Mouse (Mus musculus) forebrain, embryonic 10.5 days (tissue): ENCODE measurements at regions not wholly inside any gene's neighbourhood (a gene's known extent, or its start where the extent isn't known, plus 50 kb on each side); places are given as distances from the start of the nearest gene placed in this dataset.
"Not testable (repeated sequence)": the region's sequence is repeated elsewhere in the genome, so short reads cannot be mapped to it uniquely, and the experiment has no call there.

Experiments
- DNase-seq: peaks from one replicate; pipeline ENCODE4 v3.0.0-alpha.2; 2017; ENCODE audit warnings: low spot score; ENCODE audit errors: extremely low spot score
- H3K27ac ChIP-seq: fragments of 300-500 bp; sonication (generic); 2 replicates; pipeline ENCODE4 v1.5.1; 2016; ENCODE audit warnings: mild to moderate bottlenecking
- H3K27me3 ChIP-seq: fragments of 300-500 bp; sonication (generic); 2 replicates; pipeline ENCODE4 v1.6.1; 2016; ENCODE audit warnings: mild to moderate bottlenecking; ENCODE audit not compliant: poor library complexity, severe bottlenecking
- H3K36me3 ChIP-seq: fragments of 300-500 bp; sonication (generic); replicated peaks from 2 replicates; pipeline ENCODE4 v1.6.1; 2016; ENCODE audit warnings: mild to moderate bottlenecking, moderate library complexity
- H3K4me1 ChIP-seq: fragments of 300-500 bp; sonication (generic); 2 replicates; pipeline ENCODE4 v1.6.1; 2016
- H3K4me3 ChIP-seq: fragments of 300-500 bp; sonication (generic); 2 replicates; pipeline ENCODE4 v1.5.1; 2016; ENCODE audit warnings: mild to moderate bottlenecking, moderate library complexity
- H3K9me3 ChIP-seq: fragments of 300-500 bp; sonication (generic); 2 replicates; pipeline ENCODE4 v1.6.1; 2016; ENCODE audit warnings: mild to moderate bottlenecking, moderate library complexity
- WGBS: fragments of 180-500 bp; shearing (Covaris S2); methylation state at CpG from one replicate; pipeline ENCODE4 v1.1.7; 2016; 5-methylcytosine and 5-hydroxymethylcytosine counted together

DNA sequence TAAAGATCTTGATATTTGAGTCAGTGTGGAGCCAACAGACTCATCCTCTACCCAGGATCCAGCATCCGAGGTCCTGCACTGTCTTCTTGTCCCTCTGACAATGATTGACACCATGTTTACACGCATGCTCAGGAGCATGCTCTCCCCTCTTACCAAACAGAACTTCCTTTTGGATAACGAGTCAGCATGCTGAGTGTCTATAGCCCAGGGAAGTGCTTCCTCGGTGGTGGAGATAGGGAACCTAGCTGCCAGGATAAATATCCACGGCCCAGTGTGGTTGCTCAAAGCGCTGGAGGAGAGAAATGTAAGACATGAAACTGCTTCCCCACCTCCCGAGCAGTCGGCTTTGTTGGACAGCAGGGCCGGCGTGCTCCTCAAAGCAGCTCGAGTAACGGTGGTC, 99.7 kb upstream of the Slc38a2 start:
- 81% methylated on average over 12 of the region's 12 CpGs for WGBS
- no peaks in the 10 kb centered on the region for H3K36me3 ChIP-seq
- H3K27me3 ChIP-seq: no peaks in the 10 kb centered on the region
- H3K4me1 ChIP-seq: no peaks in the 10 kb centered on the region
- no peak overlapping the region for H3K27ac ChIP-seq
- H3K9me3 ChIP-seq: no peaks in the 10 kb centered on the region
- DNase-seq: no peak
- H3K4me3 ChIP-seq: no peak overlapping the region

DNA sequence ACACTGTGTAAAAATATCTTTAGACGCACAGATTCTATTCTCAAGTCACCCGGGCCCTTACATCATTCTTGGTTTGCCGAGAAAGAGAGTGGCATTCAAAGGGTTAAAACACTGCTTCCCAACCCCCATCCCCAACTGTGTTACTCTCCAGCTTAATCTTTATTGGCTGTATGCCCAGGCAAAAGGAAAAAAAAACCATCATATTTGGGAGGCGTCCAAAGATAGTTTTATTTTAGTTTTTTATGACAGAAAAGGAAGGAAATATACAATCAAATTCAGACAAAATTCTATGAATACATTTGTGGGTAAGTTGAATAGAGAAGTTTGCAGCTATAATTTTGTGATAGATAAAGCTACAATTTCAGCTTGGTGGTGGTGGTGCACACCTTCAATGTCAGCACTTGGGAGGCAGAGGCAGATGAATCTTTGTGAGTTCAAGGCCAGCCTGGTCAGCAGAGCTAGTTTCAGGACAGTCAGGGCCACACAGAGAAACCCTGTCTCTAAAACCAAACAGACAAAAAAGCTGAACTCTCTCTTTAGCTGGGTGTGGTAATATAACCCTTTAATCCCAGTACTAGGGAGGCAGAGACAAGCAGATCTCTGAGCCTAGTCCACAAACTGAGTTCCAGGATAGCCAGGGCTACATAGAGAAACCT, 98.2 kb upstream of the Slc38a2 start:
- 87% methylated on average over 4 of the region's 4 CpGs for WGBS

GRCm38 (mm10) chr15:96794177-96794719, 94.7 kb upstream of the Slc38a2 start:
- no peaks in the 10 kb centered on the region for H3K9me3 ChIP-seq
- H3K27me3 ChIP-seq: no peaks in the 10 kb centered on the region
- no peaks in the 10 kb centered on the region for H3K4me1 ChIP-seq
- H3K4me3 ChIP-seq: no peak overlapping the region
- no peaks in the 10 kb centered on the region for H3K36me3 ChIP-seq
- 94% methylated on average over 6 of the region's 6 CpGs for WGBS
- DNase-seq: no peak
- H3K27ac ChIP-seq: no peak overlapping the region

More for the DNA sequence above, 98.2 kb upstream of the Slc38a2 start:
- H3K9me3 ChIP-seq: no peaks in the 10 kb centered on the region
- no peak overlapping the region for H3K4me3 ChIP-seq
- no peaks in the 10 kb centered on the region for H3K4me1 ChIP-seq
- no peak for DNase-seq
- no peaks in the 10 kb centered on the region for H3K27me3 ChIP-seq
- H3K36me3 ChIP-seq: no peaks in the 10 kb centered on the region
- no peak overlapping the region for H3K27ac ChIP-seq

- DNase-seq: no peak
- Histone ChIP-seq H3K4me3 (no peak overlapping the region), H3K27me3 (no peaks in the 10 kb centered on the region), H3K4me1 (no peaks in the 10 kb centered on the region), H3K9me3 (no peaks in the 10 kb centered on the region), H3K27ac (no peak overlapping the region), H3K36me3 (no peaks in the 10 kb centered on the region)
- 94% methylated on average over 15 of the region's 15 CpGs for WGBS
Measured at GRCm38 (mm10) chr15:96793251-96793650, 93.7 kb upstream of the Slc38a2 start.

GRCm38 (mm10) chr15:96791306-96791705, 91.8 kb upstream of the Slc38a2 start:
- DNase-seq: no peak
- Histone ChIP-seq H3K36me3 (no peaks in the 10 kb centered on the region), H3K27me3 (no peaks in the 10 kb centered on the region), H3K4me3 (no peak overlapping the region), H3K9me3 (no peaks in the 10 kb centered on the region), H3K27ac (no peak overlapping the region), H3K4me1 (no peaks in the 10 kb centered on the region)
- WGBS: 86% methylated on average over 6 of the region's 6 CpGs

GRCm38 (mm10) chr15:96787921-96788320, 88.4 kb upstream of the Slc38a2 start:
- H3K27me3 ChIP-seq, H3K36me3 ChIP-seq, H3K27ac ChIP-seq, H3K4me3 ChIP-seq, H3K9me3 ChIP-seq, H3K4me1 ChIP-seq, DNase-seq: not testable (repeated sequence)
- WGBS: 90% methylated on average over 2 of the region's 2 CpGs

- WGBS: 92% methylated on average over 7 of the region's 7 CpGs
- DNase-seq: no peak
- H3K27me3 ChIP-seq: no peaks in the 10 kb centered on the region
- no peaks in the 10 kb centered on the region for H3K36me3 ChIP-seq
- H3K9me3 ChIP-seq: no peaks in the 10 kb centered on the region
- H3K27ac ChIP-seq: no peak overlapping the region
- no peaks in the 10 kb centered on the region for H3K4me1 ChIP-seq
- no peak overlapping the region for H3K4me3 ChIP-seq
Measured at GRCm38 (mm10) chr15:96784578-96784977, 85.0 kb upstream of the Slc38a2 start.

- Histone ChIP-seq H3K27me3 (no peaks in the 10 kb centered on the region), H3K36me3 (no peaks in the 10 kb centered on the region), H3K9me3 (no peaks in the 10 kb centered on the region), H3K4me3 (no peak overlapping the region), H3K4me1 (no peaks in the 10 kb centered on the region), H3K27ac (no peak overlapping the region)
- 76% methylated on average over 5 of the region's 5 CpGs for WGBS
- no peak for DNase-seq
Measured at GRCm38 (mm10) chr15:96781560-96781959, 82.0 kb upstream of the Slc38a2 start.

- Histone ChIP-seq H3K9me3 (no peaks in the 10 kb centered on the region), H3K4me3 (no peak overlapping the region), H3K36me3 (no peaks in the 10 kb centered on the region), H3K4me1 (no peaks in the 10 kb centered on the region), H3K27ac (no peak overlapping the region), H3K27me3 (no peaks in the 10 kb centered on the region)
- DNase-seq: no peak
- 91% methylated on average over 5 of the region's 5 CpGs for WGBS
Measured at GRCm38 (mm10) chr15:96780606-96781005, 81.1 kb upstream of the Slc38a2 start.

GRCm38 (mm10) chr15:96779358-96779757, 79.8 kb upstream of the Slc38a2 start:
- no peaks in the 10 kb centered on the region for H3K9me3 ChIP-seq
- WGBS: 91% methylated on average over 7 of the region's 7 CpGs

GRCm38 (mm10) chr15:96778321-96778926, 78.9 kb upstream of the Slc38a2 start:
- Histone ChIP-seq H3K4me3 (no peak overlapping the region), H3K27me3 (no peaks in the 10 kb centered on the region), H3K27ac (no peak overlapping the region), H3K9me3 (no peaks in the 10 kb centered on the region), H3K4me1 (peaks cover 4% of the 10 kb centered on the region; the same call in 1 of the 2 replicates), H3K36me3 (no peaks in the 10 kb centered on the region)
- 92% methylated on average over 15 of the region's 15 CpGs for WGBS
- no peak for DNase-seq

More at GRCm38 (mm10) chr15:96779358-96779757, 79.8 kb upstream of the Slc38a2 start:
- no peak for DNase-seq
- no peaks in the 10 kb centered on the region for H3K27me3 ChIP-seq
- H3K27ac ChIP-seq: no peak overlapping the region
- H3K4me1 ChIP-seq: no peaks in the 10 kb centered on the region
- H3K36me3 ChIP-seq: no peaks in the 10 kb centered on the region
- H3K4me3 ChIP-seq: no peak overlapping the region

DNA sequence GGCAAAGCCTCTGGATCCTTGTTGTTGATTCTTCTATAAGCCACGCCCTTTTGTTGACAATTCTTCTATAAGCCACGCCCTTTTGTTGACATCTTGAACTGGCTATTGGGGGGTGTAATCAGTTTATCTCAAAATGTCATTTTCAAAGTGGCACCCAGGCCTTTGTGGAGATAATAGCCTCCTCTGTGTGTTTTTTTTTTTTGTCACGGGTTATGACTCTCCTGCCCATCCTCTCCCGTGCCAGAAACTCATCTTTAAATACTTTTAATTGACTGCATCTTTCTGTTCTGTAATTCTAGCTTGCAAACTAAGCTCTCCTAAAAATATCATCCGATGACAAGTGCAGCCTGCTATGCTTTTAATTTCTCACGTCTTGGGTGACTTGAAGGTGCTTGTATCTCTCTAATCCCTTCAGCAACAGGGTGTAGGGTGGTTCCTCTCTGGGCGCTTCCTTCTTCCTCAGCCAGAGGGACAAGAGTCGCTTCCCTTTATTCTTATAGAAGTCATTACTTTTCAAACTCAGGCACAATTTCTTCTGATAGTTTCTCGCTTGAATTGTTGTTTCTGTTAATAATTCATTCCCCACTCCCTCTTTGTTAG, 77.0 kb upstream of the Slc38a2 start:
- DNase-seq: no peak
- Histone ChIP-seq H3K4me3 (no peak overlapping the region), H3K9me3 (no peaks in the 10 kb centered on the region), H3K4me1 (peaks cover 9% of the 10 kb centered on the region; the same call in 1 of the 2 replicates), H3K27ac (no peak overlapping the region), H3K36me3 (no peaks in the 10 kb centered on the region), H3K27me3 (no peaks in the 10 kb centered on the region)
- WGBS: 83% methylated on average over 9 of the region's 9 CpGs

DNA sequence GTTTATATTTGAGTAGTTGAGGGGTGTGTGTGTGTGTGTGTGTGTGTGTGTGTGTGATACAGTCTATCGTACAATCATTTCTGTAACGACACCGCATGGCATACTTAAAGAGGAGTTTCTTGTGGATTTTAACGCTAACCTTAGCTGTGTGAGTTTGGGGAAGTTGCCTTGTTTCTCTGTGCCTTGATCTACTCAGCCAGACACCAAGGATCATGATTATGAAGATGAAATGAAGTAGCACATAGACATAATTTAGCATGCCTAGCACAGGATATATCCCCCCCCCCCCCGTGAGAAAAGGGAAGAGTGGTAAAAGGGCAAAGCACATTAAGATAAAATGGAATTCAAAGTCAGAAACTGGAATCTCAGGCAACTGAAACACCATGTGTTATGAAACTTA, 75.6 kb upstream of the Slc38a2 start:
- H3K27me3 ChIP-seq: no peaks in the 10 kb centered on the region
- 91% methylated on average over 5 of the region's 5 CpGs for WGBS
- peaks cover 9% of the 10 kb centered on the region; the same call in 1 of the 2 replicates for H3K4me1 ChIP-seq
- no peak overlapping the region for H3K4me3 ChIP-seq
- no peak for DNase-seq
- H3K9me3 ChIP-seq: no peaks in the 10 kb centered on the region
- no peaks in the 10 kb centered on the region for H3K36me3 ChIP-seq
- no peak overlapping the region for H3K27ac ChIP-seq
